Mouse (Mus musculus): ENCODE data around the gene Lrrc27. TPM values are rescaled to one million over a fixed set of nuclear protein-coding genes. Genes with fewer than 3 reads are reported as not detected.

Lrrc27 gene
- polyA plus RNA-seq, 1 experiment from 2014 or later: 6.8 TPM

- Histone ChIP-seq H3K9ac (ENCODE audit: low read length) (no peak overlapping the region), H3K4me3 (ENCODE audit: low read depth, low read length) (no peak overlapping the region), H3K36me3 (ENCODE audit: control insufficient read depth, insufficient read depth, low read length) (no peaks in the 10 kb centered on the region), H3K27me3 (ENCODE audit: control insufficient read depth, insufficient read depth, low read length) (no peaks in the 10 kb centered on the region), H3K4me2 (no peak overlapping the region), H3K9me3 (ENCODE audit: control insufficient read depth, low read length) (no peaks in the 10 kb centered on the region), H3K4me1 (ENCODE audit: control insufficient read depth, insufficient read depth, low read length) (peaks cover 8% of the 10 kb centered on the region; the same call in 1 of the 2 replicates), H3K27ac (ENCODE audit: low read depth, low read length) (no peak overlapping the region)
- DNase-seq (ENCODE audit: low spot score, missing footprints): no peak
- WGBS: 86% methylated on average over 7 of the region's 7 CpGs
- no peak for ATAC-seq (ENCODE audit: low FRiP score)
Observed at GRCm38 (mm10) chr7:139217046-139217445, 4.3 kb downstream of the Lrrc27 start.

DNA sequence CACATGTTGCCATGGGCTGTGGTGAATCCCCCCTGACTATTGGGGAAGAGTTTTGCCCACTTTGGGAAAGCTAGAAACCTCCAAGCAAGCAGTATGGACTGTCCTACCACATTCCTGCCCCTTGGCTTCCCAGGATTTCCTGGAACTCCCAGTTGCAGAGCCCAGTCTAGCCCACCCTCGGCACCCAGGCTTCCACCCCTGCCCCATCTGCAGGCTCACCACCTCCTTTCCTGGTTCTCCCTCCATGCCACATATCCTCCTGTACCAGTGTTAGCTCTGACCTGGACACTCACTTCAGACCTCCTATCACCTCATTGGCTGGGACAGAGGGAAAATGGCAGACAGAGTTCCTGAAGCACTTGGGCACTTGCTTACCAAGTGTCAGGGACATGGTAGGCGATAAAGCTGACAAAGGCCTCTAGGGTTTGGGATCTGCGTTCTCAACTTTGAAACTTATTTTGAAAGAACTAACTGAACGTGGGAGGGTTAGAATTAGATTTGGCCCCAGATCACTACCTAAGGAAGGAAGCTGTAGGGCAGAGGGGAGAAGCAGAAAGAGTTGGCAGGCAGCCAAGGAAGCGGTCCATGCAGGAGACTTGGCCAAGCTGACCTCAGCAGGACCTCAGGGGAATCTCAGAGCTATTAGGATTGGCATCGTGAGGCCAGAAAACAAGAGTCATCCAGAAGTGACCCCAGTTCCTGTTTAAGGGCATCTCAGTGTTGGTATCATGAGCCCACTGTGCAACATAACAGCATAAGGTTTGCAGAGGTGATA, 6.0 kb downstream of the Lrrc27 start:
- H3K9ac ChIP-seq (ENCODE audit: low read length): no peak overlapping the region
- no peak overlapping the region for H3K4me2 ChIP-seq
- no peak overlapping the region for H3K27ac ChIP-seq (ENCODE audit: low read depth, low read length)
- no peak for DNase-seq (ENCODE audit: low spot score, missing footprints)
- H3K9me3 ChIP-seq (ENCODE audit: control insufficient read depth, low read length): no peaks in the 10 kb centered on the region
- H3K4me3 ChIP-seq (ENCODE audit: low read depth, low read length): no peak overlapping the region
- no peaks in the 10 kb centered on the region for H3K36me3 ChIP-seq (ENCODE audit: control insufficient read depth, insufficient read depth, low read length)
- 86% methylated on average over 6 of the region's 6 CpGs for WGBS
- no peak for ATAC-seq (ENCODE audit: low FRiP score)
- H3K4me1 ChIP-seq (ENCODE audit: control insufficient read depth, insufficient read depth, low read length): 0 out of 2 replicates have a peak, but pooled peaks cover 3% of the 10 kb centered on the region
- H3K27me3 ChIP-seq (ENCODE audit: control insufficient read depth, insufficient read depth, low read length): no peaks in the 10 kb centered on the region

- Histone ChIP-seq H3K4me2 (no peak overlapping the region), H3K9ac (ENCODE audit: low read length) (no peak overlapping the region), H3K27ac (ENCODE audit: low read depth, low read length) (no peak overlapping the region), H3K27me3 (ENCODE audit: control insufficient read depth, insufficient read depth, low read length) (no peaks in the 10 kb centered on the region), H3K9me3 (ENCODE audit: control insufficient read depth, low read length) (no peaks in the 10 kb centered on the region), H3K4me3 (ENCODE audit: low read depth, low read length) (no peak overlapping the region), H3K4me1 (ENCODE audit: control insufficient read depth, insufficient read depth, low read length) (0 out of 2 replicates have a peak, but pooled peaks cover 3% of the 10 kb centered on the region), H3K36me3 (ENCODE audit: control insufficient read depth, insufficient read depth, low read length) (no peaks in the 10 kb centered on the region)
- 90% methylated on average over 5 of the region's 5 CpGs for WGBS
- ATAC-seq (ENCODE audit: low FRiP score) (no peak), DNase-seq (ENCODE audit: low spot score, missing footprints) (no peak)
Observed at GRCm38 (mm10) chr7:139219486-139219885, 6.7 kb downstream of the Lrrc27 start.

DNA sequence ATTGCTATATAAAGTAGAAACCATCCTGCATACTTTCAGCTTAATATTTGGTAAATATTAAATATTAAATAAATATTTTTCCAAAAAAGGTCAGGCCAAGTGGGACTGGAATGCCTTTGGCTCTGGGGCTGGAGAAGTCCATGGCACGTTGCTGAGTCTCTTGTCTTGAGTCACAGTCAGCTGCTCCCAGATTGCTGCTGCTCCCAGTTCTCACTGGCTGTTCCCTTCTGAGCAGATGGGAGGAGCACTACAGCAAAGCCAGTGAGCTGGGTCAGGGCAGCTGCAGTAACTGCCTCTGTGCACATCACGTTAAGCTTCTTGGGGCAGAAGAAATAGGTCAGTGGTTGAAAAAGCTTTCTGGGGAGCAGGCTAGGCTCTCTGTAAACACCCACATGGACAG, 7.5 kb downstream of the Lrrc27 start:
- H3K9ac ChIP-seq (ENCODE audit: low read length): no peak overlapping the region
- no peak for DNase-seq (ENCODE audit: low spot score, missing footprints)
- no peak overlapping the region for H3K4me3 ChIP-seq (ENCODE audit: low read depth, low read length)
- ATAC-seq (ENCODE audit: low FRiP score): no peak
- H3K36me3 ChIP-seq (ENCODE audit: control insufficient read depth, insufficient read depth, low read length): no peaks in the 10 kb centered on the region
- no peak overlapping the region for H3K4me2 ChIP-seq
- no peaks in the 10 kb centered on the region for H3K9me3 ChIP-seq (ENCODE audit: control insufficient read depth, low read length)
- H3K27ac ChIP-seq (ENCODE audit: low read depth, low read length): no peak overlapping the region
- H3K27me3 ChIP-seq (ENCODE audit: control insufficient read depth, insufficient read depth, low read length): no peaks in the 10 kb centered on the region
- WGBS: 40% methylated on average over 2 of the region's 2 CpGs
- H3K4me1 ChIP-seq (ENCODE audit: control insufficient read depth, insufficient read depth, low read length): 0 out of 2 replicates have a peak, but pooled peaks cover 3% of the 10 kb centered on the region

GRCm38 (mm10) chr7:139221072-139221471, 8.3 kb downstream of the Lrrc27 start:
- no peak overlapping the region for H3K9ac ChIP-seq (ENCODE audit: low read length)
- DNase-seq (ENCODE audit: low spot score, missing footprints): no peak
- H3K4me2 ChIP-seq: no peak overlapping the region
- H3K36me3 ChIP-seq (ENCODE audit: control insufficient read depth, insufficient read depth, low read length): no peaks in the 10 kb centered on the region
- H3K4me1 ChIP-seq (ENCODE audit: control insufficient read depth, insufficient read depth, low read length): 0 out of 2 replicates have a peak, but pooled peaks cover 3% of the 10 kb centered on the region
- no peaks in the 10 kb centered on the region for H3K27me3 ChIP-seq (ENCODE audit: control insufficient read depth, insufficient read depth, low read length)
- no peak for ATAC-seq (ENCODE audit: low FRiP score)
- H3K4me3 ChIP-seq (ENCODE audit: low read depth, low read length): no peak overlapping the region
- H3K27ac ChIP-seq (ENCODE audit: low read depth, low read length): no peak overlapping the region
- 88% methylated on average over 5 of the region's 5 CpGs for whole genome bisulfite sequencing
- no peaks in the 10 kb centered on the region for H3K9me3 ChIP-seq (ENCODE audit: control insufficient read depth, low read length)

DNA sequence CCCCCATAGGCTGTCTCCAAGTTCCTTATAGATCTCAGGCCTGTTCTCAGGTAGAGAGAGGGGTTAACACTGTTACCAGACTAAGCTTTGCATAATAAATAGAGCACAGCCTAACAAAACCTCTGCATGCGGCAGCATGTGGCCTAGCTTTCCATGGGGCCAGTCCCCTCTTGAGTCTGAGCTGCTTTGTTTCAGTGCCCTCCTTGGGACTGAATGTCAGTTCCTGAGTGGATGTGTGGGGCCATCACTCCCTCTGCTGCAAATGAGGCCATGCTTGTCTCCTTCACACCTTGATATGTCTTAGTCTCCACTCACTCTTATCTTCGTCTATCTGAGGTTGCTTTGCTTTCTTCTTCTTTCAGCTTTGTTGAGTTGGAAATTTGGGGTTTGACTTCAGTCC, 9.1 kb downstream of the Lrrc27 start:
- ATAC-seq (ENCODE audit: low FRiP score) (no peak), DNase-seq (ENCODE audit: low spot score, missing footprints) (no peak)
- 53% methylated on average over 2 of the region's 2 CpGs for WGBS
- no peaks in the 10 kb centered on the region for H3K36me3 ChIP-seq (ENCODE audit: control insufficient read depth, insufficient read depth, low read length)
- H3K9ac ChIP-seq (ENCODE audit: low read length): no peak overlapping the region
- no peak overlapping the region for H3K27ac ChIP-seq (ENCODE audit: low read depth, low read length)
- H3K4me1 ChIP-seq (ENCODE audit: control insufficient read depth, insufficient read depth, low read length): 0 out of 2 replicates have a peak, but pooled peaks cover 3% of the 10 kb centered on the region
- H3K4me2 ChIP-seq: no peak overlapping the region
- H3K4me3 ChIP-seq (ENCODE audit: low read depth, low read length): no peak overlapping the region
- no peaks in the 10 kb centered on the region for H3K27me3 ChIP-seq (ENCODE audit: control insufficient read depth, insufficient read depth, low read length)
- no peaks in the 10 kb centered on the region for H3K9me3 ChIP-seq (ENCODE audit: control insufficient read depth, low read length)

DNA sequence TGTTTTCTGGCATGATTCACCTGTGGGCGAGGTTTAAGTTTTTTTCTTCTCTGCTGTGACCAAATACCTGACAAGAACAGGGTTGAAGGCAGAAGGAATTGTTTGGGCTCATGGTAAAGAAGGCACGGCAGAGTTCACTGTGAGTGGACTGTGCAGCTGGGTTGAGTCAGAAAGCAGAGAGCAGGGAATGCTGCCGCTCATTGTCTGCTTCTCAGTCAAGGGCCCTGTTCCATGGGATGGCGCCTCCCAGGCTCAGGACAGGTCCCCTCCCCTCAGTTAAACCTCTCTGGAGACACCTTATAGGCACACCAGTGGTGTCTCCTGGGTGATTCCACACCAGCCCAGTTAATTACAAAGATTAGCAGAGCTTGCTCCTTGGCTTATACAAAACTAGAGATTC, 9.6 kb downstream of the Lrrc27 start:
- ATAC-seq (ENCODE audit: low FRiP score) (no peak), DNase-seq (ENCODE audit: low spot score, missing footprints) (no peak)
- Histone ChIP-seq H3K4me3 (ENCODE audit: low read depth, low read length) (no peak overlapping the region), H3K4me1 (ENCODE audit: control insufficient read depth, insufficient read depth, low read length) (0 out of 2 replicates have a peak, but pooled peaks cover 3% of the 10 kb centered on the region), H3K27ac (ENCODE audit: low read depth, low read length) (no peak overlapping the region), H3K36me3 (ENCODE audit: control insufficient read depth, insufficient read depth, low read length) (no peaks in the 10 kb centered on the region), H3K27me3 (ENCODE audit: control insufficient read depth, insufficient read depth, low read length) (no peaks in the 10 kb centered on the region), H3K4me2 (no peak overlapping the region), H3K9ac (ENCODE audit: low read length) (no peak overlapping the region), H3K9me3 (ENCODE audit: control insufficient read depth, low read length) (no peaks in the 10 kb centered on the region)
- 67% methylated on average over 4 of the region's 4 CpGs for WGBS

DNA sequence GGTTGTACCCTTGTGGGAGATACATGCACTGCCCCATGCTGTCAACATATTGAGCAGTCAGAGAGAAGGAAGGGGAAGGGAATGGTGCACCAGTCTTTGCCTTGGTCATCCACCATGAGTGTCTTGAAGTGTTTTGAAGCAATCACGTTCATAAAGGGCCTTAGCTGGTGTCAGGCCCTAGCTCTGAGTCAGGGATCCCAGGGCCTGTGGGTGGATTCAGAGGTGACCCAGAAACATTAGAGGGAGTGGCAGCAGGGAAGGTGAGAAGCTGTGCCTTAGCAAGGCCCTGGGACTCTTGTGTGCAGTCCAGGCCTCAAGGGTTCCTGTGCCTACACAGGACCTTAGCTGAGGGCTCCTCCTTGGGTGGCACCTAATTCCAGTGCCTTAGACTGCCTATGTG, 11.3 kb downstream of the Lrrc27 start:
- no peak overlapping the region for H3K4me3 ChIP-seq (ENCODE audit: low read depth, low read length)
- DNase-seq (ENCODE audit: low spot score, missing footprints) (no peak), ATAC-seq (ENCODE audit: low FRiP score) (no peak)
- WGBS: 81% methylated on average over 1 of the region's 1 CpGs
- H3K4me2 ChIP-seq: no peak overlapping the region
- no peaks in the 10 kb centered on the region for H3K36me3 ChIP-seq (ENCODE audit: control insufficient read depth, insufficient read depth, low read length)
- no peak overlapping the region for H3K9ac ChIP-seq (ENCODE audit: low read length)
- H3K9me3 ChIP-seq (ENCODE audit: control insufficient read depth, low read length): no peaks in the 10 kb centered on the region
- no peak overlapping the region for H3K27ac ChIP-seq (ENCODE audit: low read depth, low read length)
- no peaks in the 10 kb centered on the region for H3K27me3 ChIP-seq (ENCODE audit: control insufficient read depth, insufficient read depth, low read length)
- H3K4me1 ChIP-seq (ENCODE audit: control insufficient read depth, insufficient read depth, low read length): 0 out of 2 replicates have a peak, but pooled peaks cover 3% of the 10 kb centered on the region

GRCm38 (mm10) chr7:139224725-139225124, 11.9 kb downstream of the Lrrc27 start:
- no peak overlapping the region for H3K4me2 ChIP-seq
- H3K4me3 ChIP-seq (ENCODE audit: low read depth, low read length): no peak overlapping the region
- no peaks in the 10 kb centered on the region for H3K9me3 ChIP-seq (ENCODE audit: control insufficient read depth, low read length)
- H3K27me3 ChIP-seq (ENCODE audit: control insufficient read depth, insufficient read depth, low read length): no peaks in the 10 kb centered on the region
- 0 out of 2 replicates have a peak, but pooled peaks cover 3% of the 10 kb centered on the region for H3K4me1 ChIP-seq (ENCODE audit: control insufficient read depth, insufficient read depth, low read length)
- no peak overlapping the region for H3K9ac ChIP-seq (ENCODE audit: low read length)
- no peak for ATAC-seq (ENCODE audit: low FRiP score)
- no peak overlapping the region for H3K27ac ChIP-seq (ENCODE audit: low read depth, low read length)
- H3K36me3 ChIP-seq (ENCODE audit: control insufficient read depth, insufficient read depth, low read length): no peaks in the 10 kb centered on the region
- 79% methylated on average over 8 of the region's 8 CpGs for WGBS
- DNase-seq (ENCODE audit: low spot score, missing footprints): no peak

Data from midbrain, embryonic 11.5 days (tissue).